Mouse (Mus musculus) intestine, embryonic 14.5 days (tissue): ENCODE measurements around the gene Coro1c. TPM values are rescaled to one million over a fixed set of nuclear protein-coding genes. Genes with fewer than 3 reads are reported as not detected.

Source experiments
- ATAC-seq: fragments of 200-750 bp; cut with Nextera tagmentation; replicated peaks from 2 replicates; pipeline ENCODE4 v1.8.0; 2017; ENCODE audit warnings: low read depth, moderate number of reproducible peaks, moderate TSS enrichment, moderate library complexity; ENCODE audit not compliant: low FRiP score, low TSS enrichment
- DNase-seq: peaks from one replicate; pipeline ENCODE4 v3.0.0-alpha.2; 2018; ENCODE audit warnings: low spot score
- H3K27ac ChIP-seq: fragments of 300-500 bp; sonication (generic); 2 replicates; pipeline ENCODE4 v1.5.1; 2014; ENCODE audit warnings: low read depth, mild to moderate bottlenecking, control low read depth
- H3K27me3 ChIP-seq: fragments of 300-500 bp; sonication (generic); replicated peaks from 2 replicates; pipeline ENCODE4 v1.6.1; 2014; ENCODE audit warnings: low read length, control low read depth; ENCODE audit not compliant: control insufficient read depth, insufficient read depth
- H3K36me3 ChIP-seq: fragments of 300-500 bp; sonication (generic); 2 replicates; pipeline ENCODE4 v1.6.1; 2014; ENCODE audit warnings: low read length, control low read depth; ENCODE audit not compliant: control insufficient read depth, insufficient read depth
- H3K4me1 ChIP-seq: fragments of 300-500 bp; sonication (generic); replicated peaks from 2 replicates; pipeline ENCODE4 v1.6.1; 2014; ENCODE audit warnings: low read length, control low read depth, mixed read lengths; ENCODE audit not compliant: control insufficient read depth, insufficient read depth
- H3K4me2 ChIP-seq: fragments of 300-500 bp; sonication (generic); 2 replicates; pipeline ENCODE4 v1.6.1; 2014; ENCODE audit warnings: low read length
- H3K4me3 ChIP-seq: fragments of 300-500 bp; sonication (generic); 2 replicates; pipeline ENCODE4 v1.5.1; 2014; ENCODE audit warnings: low read depth, low read length, control low read depth, mixed read lengths
- H3K9ac ChIP-seq: fragments of 300-500 bp; sonication (generic); 2 replicates; pipeline ENCODE4 v1.6.1; 2014; ENCODE audit warnings: mild to moderate bottlenecking, low read length
- H3K9me3 ChIP-seq: fragments of 300-500 bp; sonication (generic); 2 replicates; pipeline ENCODE4 v1.6.1; 2016; ENCODE audit warnings: low read length, control low read depth; ENCODE audit not compliant: control insufficient read depth
- WGBS: fragments of 180-500 bp; shearing (Covaris S2); extraction: QIAGEN DNeasy Blood & Tissue Kit; methylation state at CpG from one replicate; pipeline ENCODE4 v1.1.7; 2014; 5-methylcytosine and 5-hydroxymethylcytosine counted together
- polyA plus RNA-seq: library from polyadenylated mRNA; unstranded; fragments of >200 nt; fragmentation: Nextera tagmentation; extraction: Ambion mirVana; gene quantifications from 2 replicates; pipeline ENCODE4 v1.2.1, GENCODE M21; 2014

Coro1c gene
- polyA plus RNA-seq, 1 experiment from 2014 or later = 185 TPM

DNA sequence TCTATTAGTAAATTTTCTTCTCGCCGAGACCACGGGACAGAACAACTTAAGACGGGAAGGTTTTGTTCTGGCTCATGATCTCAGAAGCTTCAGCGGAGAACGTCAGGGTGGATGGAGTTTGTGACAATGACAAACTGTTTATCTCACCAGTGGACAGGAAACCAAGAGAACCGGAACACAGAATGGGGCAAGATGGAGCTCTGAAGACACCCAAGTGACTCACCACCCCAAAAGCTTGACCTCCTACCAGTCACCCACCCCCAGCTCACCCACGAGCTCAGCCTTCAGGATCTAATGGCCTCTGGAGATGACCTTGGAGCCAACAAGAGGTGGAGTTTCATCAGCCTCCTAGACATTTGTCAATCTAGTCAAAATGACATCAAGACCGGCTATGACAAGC is 103.3 kb downstream of the Coro1c start:
- H3K9ac ChIP-seq = no peak overlapping the region
- H3K4me3 ChIP-seq = no peak overlapping the region
- no peak overlapping the region for H3K27ac ChIP-seq
- peaks cover 20% of the 10 kb centered on the region for H3K4me1 ChIP-seq
- no peak for DNase-seq
- H3K27me3 ChIP-seq = no peaks in the 10 kb centered on the region
- no peaks in the 10 kb centered on the region for H3K9me3 ChIP-seq
- H3K36me3 ChIP-seq = no peaks in the 10 kb centered on the region
- no peak overlapping the region for H3K4me2 ChIP-seq
- 80% methylated on average over 9 of the region's 9 CpGs for WGBS
- no peak for ATAC-seq

DNA sequence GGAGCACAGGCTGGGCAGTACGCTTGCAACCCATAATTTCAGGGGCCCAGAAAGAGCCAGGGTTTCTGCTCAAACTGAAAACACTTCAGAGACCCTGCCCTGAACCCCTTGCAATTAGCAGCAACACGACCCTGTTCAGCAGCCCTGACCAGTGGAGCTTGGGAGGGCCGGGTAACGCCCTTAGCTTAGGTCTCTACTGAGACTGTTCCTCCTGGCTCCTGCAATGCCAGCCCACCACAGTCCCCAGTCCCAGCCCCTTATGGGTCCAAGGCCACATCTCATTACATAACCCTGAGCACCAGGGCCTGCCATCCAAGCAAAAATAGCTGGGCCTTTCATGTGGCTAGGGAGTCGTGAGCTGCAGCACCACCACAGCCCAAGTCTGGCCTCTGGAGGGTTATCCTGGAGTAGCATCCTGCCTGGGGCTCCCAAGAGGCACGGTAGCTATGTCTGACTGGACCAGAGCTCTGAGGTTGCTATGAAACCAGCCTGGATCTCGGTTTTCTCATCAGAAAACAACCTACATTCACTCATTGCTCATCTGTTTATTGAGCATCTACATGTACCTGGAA is 104.1 kb downstream of the Coro1c start:
- WGBS = 57% methylated on average over 7 of the region's 7 CpGs
- H3K9me3 ChIP-seq = no peaks in the 10 kb centered on the region
- H3K36me3 ChIP-seq = no peaks in the 10 kb centered on the region
- no peak overlapping the region for H3K27ac ChIP-seq
- no peak for ATAC-seq
- no peak for DNase-seq
- H3K9ac ChIP-seq = no peak overlapping the region
- H3K4me1 ChIP-seq = peaks cover 20% of the 10 kb centered on the region
- H3K27me3 ChIP-seq = no peaks in the 10 kb centered on the region
- H3K4me2 ChIP-seq = no peak overlapping the region
- no peak overlapping the region for H3K4me3 ChIP-seq

DNA sequence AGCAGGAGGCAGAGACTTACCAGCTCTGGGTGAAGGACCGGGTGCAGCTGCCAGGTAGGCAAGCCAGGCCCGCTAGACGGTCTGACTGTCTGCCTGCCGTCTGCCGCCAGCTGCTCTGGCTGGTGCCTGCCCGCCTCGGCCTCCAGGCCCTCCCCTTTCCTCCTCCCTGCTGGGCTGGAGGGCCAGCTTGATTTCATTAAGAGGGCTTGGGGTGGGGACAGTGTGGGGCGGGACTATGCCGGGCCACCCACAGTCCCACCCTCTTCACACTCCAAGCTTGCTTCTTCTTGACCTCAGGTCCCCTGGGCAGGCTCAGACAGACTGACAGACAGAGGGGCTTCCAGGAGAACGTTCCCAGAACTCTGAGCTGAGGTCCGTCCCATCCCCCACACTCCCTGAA is 108.3 kb downstream of the Coro1c start, which contains the start of gene Tmem119:
Tmem119 (minus strand) TSS at position 237 of the 400 bp plus-strand sequence.
- under 1% methylated on average over 11 of the region's 11 CpGs for WGBS
- peak within 1 kb of the TSS; percentile 53 for H3K4me3 ChIP-seq
- peaks cover 34% of the 10 kb centered on the region for H3K4me1 ChIP-seq
- ATAC-seq (peak; percentile 87), DNase-seq (peak; percentile 87)
- H3K9ac ChIP-seq = peak within 1 kb of the TSS; percentile 49
- no peaks in the 10 kb centered on the region for H3K9me3 ChIP-seq
- H3K4me2 ChIP-seq = peak within 1 kb of the TSS; percentile 69
- H3K27ac ChIP-seq = peak within 1 kb of the TSS; percentile 82
- peaks cover under 1% of the 10 kb centered on the region; the same call in 1 of the 2 replicates for H3K36me3 ChIP-seq
- H3K27me3 ChIP-seq = no peaks in the 10 kb centered on the region

DNA sequence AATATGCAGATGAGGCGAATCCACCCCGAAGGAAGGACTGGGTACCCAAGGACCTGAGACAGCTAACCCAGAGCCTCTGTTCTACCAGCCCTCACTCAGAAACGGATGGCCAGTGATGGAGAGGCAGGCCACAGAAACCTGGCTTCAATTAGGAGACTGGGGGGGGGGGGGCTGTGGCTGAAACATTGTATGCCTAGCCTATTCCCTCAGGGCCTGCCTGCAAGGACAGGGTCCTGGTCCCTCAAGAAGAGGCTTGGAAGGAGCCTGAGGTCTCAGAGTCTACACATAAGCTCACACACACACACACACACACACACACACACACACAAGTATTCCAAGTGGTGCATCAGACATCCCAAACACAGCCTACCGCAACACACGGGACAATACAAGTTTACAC is 108.9 kb downstream of the Coro1c start:
- no peak for DNase-seq
- 0 out of 2 replicates have a peak, but pooled peaks have one; percentile 2 for ATAC-seq

DNA sequence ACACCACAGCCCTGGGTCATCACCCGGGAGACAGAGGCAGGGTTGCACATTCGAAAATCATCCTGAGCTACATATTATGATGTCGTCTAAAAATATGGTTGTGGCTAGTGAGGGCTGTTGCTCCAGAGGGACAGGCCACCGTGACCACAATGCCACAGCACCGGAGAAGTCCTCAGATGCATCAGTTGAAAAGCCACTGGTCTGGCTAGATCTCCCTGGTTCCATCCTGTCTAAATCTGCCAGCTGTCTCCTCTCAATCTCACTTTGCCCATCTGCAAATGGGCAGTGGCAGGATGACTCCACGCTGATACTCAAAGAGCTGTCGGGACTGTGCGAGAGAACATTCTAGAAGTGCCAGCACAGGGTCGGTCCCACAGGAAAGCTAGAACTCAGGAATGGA is 110.0 kb downstream of the Coro1c start:
- peaks cover 34% of the 10 kb centered on the region for H3K4me1 ChIP-seq
- no peak for DNase-seq
- H3K36me3 ChIP-seq = peaks cover 18% of the 10 kb centered on the region
- peak overlapping the region; percentile 53 for H3K4me3 ChIP-seq
- peak overlapping the region; percentile 69 for H3K4me2 ChIP-seq
- whole genome bisulfite sequencing = 63% methylated on average over 9 of the region's 9 CpGs
- ATAC-seq = no peak
- no peaks in the 10 kb centered on the region for H3K27me3 ChIP-seq
- H3K9me3 ChIP-seq = no peaks in the 10 kb centered on the region
- H3K9ac ChIP-seq = peak overlapping the region; percentile 42
- 0 out of 2 replicates have a peak overlapping the region, but pooled peaks have one; percentile 73 for H3K27ac ChIP-seq

More for the DNA sequence above, 108.9 kb downstream of the Coro1c start:
- peak overlapping the region; percentile 69 for H3K4me2 ChIP-seq
- no peaks in the 10 kb centered on the region for H3K27me3 ChIP-seq
- H3K4me3 ChIP-seq = peak overlapping the region; percentile 53
- H3K4me1 ChIP-seq = peaks cover 34% of the 10 kb centered on the region
- peak overlapping the region; percentile 49 for H3K9ac ChIP-seq
- H3K27ac ChIP-seq = peak overlapping the region; percentile 82
- WGBS = 27% methylated on average over 5 of the region's 5 CpGs
- H3K9me3 ChIP-seq = no peaks in the 10 kb centered on the region
- H3K36me3 ChIP-seq = peaks cover 6% of the 10 kb centered on the region

DNA sequence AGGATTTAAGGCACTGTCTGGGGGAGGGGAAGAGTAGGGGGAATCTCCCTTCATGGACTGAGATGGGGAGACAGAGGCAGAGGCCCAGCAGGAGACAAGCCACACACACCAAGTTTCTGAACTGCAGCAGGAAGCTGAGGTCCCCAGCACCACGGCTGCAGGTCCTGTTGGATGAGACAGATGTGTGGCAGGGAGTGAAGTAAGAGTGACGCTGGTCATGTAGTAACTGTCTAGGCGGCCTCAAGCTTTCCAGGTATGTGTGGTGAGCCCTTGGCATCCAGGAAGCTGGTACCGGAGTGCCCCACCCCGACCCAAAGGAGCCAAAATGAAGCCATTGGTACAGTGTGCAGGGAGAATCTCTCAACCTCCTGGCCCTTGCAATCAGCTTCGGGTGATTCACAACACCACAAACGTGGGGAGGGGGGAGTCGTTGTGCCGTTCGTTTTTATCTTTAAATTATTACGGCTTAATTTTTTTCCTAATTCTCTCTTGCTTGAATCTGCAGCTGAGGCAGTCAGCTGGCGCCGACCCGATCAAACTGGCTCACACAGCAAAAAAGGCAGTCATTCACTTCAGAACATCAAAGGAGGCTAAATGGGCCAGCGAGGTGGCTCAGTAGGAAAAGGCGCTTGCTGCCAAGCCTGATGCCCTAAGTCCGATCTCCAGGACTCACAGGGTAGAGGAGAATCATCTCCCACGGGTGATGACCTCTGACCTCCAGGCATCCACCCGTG is 111.2 kb downstream of the Coro1c start:
- DNase-seq = no peak
- H3K4me3 ChIP-seq = peak overlapping the region; percentile 53
- H3K4me1 ChIP-seq = peaks cover 38% of the 10 kb centered on the region
- no peaks in the 10 kb centered on the region for H3K9me3 ChIP-seq
- 17% methylated on average over 19 of the region's 19 CpGs for WGBS
- no peaks in the 10 kb centered on the region for H3K27me3 ChIP-seq
- ATAC-seq = no peak
- H3K27ac ChIP-seq = peak overlapping the region; percentile 73
- H3K36me3 ChIP-seq = peaks cover 24% of the 10 kb centered on the region
- H3K9ac ChIP-seq = peak overlapping the region; percentile 42
- peak overlapping the region; percentile 69 for H3K4me2 ChIP-seq

DNA sequence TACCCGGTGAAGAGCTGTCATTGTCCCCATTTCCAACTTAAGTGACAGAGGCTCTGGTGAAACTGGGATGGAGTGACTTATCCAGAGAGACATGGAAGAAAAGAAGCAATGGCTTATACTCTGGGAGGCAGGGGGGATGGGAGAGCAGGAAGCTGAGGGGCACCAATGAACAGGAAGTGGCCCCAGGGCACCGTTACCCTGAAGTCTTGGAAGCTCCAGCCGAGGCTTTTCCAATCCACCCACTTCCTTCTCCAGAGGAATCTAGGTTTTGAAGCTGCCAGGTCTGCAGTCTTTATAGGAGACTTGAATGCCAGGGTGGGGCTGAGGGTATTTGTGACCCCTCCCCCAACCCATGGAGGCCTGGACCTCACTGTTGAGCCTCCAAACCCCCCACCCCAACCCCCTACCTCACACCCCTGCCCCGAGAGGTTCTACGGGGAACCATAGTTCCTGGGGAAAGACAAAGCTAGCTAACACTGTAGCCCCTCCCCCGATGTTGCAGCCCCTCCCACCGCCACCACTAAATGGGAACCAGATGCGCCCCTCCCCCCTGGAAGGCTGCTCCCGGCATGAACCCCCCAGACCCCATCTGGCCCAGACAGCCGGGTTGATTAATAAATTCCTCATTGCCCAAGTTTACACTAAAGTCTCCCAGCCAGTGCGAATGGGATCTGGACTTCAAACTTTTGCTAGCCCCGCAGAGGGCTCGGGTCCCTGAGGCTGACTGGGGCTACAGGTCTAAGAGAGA is 112.0 kb downstream of the Coro1c start:
- Histone ChIP-seq H3K27ac (peak overlapping the region; percentile 73), H3K36me3 (peaks cover 24% of the 10 kb centered on the region), H3K4me1 (peaks cover 40% of the 10 kb centered on the region), H3K4me3 (peak overlapping the region; percentile 53), H3K9ac (peak overlapping the region; percentile 42; the same call in 1 of the 2 replicates), H3K9me3 (no peaks in the 10 kb centered on the region), H3K27me3 (no peaks in the 10 kb centered on the region), H3K4me2 (peak overlapping the region; percentile 69)
- DNase-seq (peak; percentile 67), ATAC-seq (peak; percentile 22; the same call in 1 of the 2 replicates)
- 7% methylated on average over 13 of the region's 13 CpGs for WGBS
